Mouse (Mus musculus): ENCODE measurements around the gene Slc35f6.
A peak's percentile ranks its signal among the peaks of the same experiment; 100 is the strongest.
"Not testable (repeated sequence)": the region's sequence is repeated elsewhere in the genome, so short reads cannot be mapped to it uniquely, and the experiment has no call there.

The Slc35f6 gene

GRCm38 (mm10) chr5:30660278-30660677 lies 12.5 kb downstream of the Slc35f6 start:
- no peak for DNase-seq

- no peak for DNase-seq
Measured at GRCm38 (mm10) chr5:30660813-30661212, 13.1 kb downstream of the Slc35f6 start.

GRCm38 (mm10) chr5:30665360-30665759 lies 17.6 kb downstream of the Slc35f6 start:
- DNase-seq, result no peak

GRCm38 (mm10) chr5:30665968-30666367 lies 18.2 kb downstream of the Slc35f6 start:
- DNase-seq, result no peak

GRCm38 (mm10) chr5:30666391-30667195 lies 18.9 kb downstream of the Slc35f6 start, which contains the start of gene Cenpa:
TSS of gene Cenpa (plus strand) at chr5:30666777.
- peak; percentile 98 for DNase-seq

- no peak for DNase-seq
Measured at GRCm38 (mm10) chr5:30667215-30667614, 19.5 kb downstream of the Slc35f6 start.

GRCm38 (mm10) chr5:30667686-30668085 lies 20.0 kb downstream of the Slc35f6 start:
- DNase-seq, result no peak

GRCm38 (mm10) chr5:30668637-30669495 lies 21.1 kb downstream of the Slc35f6 start:
- no peak for DNase-seq

GRCm38 (mm10) chr5:30669496-30669830 lies 21.7 kb downstream of the Slc35f6 start:
- DNase-seq, result no peak

- no peak for DNase-seq
Measured at GRCm38 (mm10) chr5:30670091-30670490, 22.4 kb downstream of the Slc35f6 start.

GRCm38 (mm10) chr5:30674001-30674400 lies 26.3 kb downstream of the Slc35f6 start:
- no peak for DNase-seq

- no peak for DNase-seq
Measured at GRCm38 (mm10) chr5:30676800-30677199, 29.1 kb downstream of the Slc35f6 start.

GRCm38 (mm10) chr5:30678069-30678468 lies 30.3 kb downstream of the Slc35f6 start:
- DNase-seq, result not testable (repeated sequence)

- DNase-seq, result no peak
Measured at GRCm38 (mm10) chr5:30678722-30679296, 31.1 kb downstream of the Slc35f6 start.

GRCm38 (mm10) chr5:30679593-30679992 lies 31.9 kb downstream of the Slc35f6 start:
- DNase-seq, result no peak

- no peak for DNase-seq
Measured at GRCm38 (mm10) chr5:30681970-30682369, 34.2 kb downstream of the Slc35f6 start.

GRCm38 (mm10) chr5:30682967-30683600 lies 35.4 kb downstream of the Slc35f6 start:
- peak; percentile 5 for DNase-seq

GRCm38 (mm10) chr5:30683993-30684392 lies 36.3 kb downstream of the Slc35f6 start:
- no peak for DNase-seq

- peak; percentile 57 for DNase-seq
Measured at GRCm38 (mm10) chr5:30686781-30687180, 39.0 kb downstream of the Slc35f6 start.

- DNase-seq, result no peak
Measured at GRCm38 (mm10) chr5:30700361-30701000, 52.7 kb downstream of the Slc35f6 start.

- peak; percentile 19 for DNase-seq
Measured at GRCm38 (mm10) chr5:30701373-30701772, 53.6 kb downstream of the Slc35f6 start.

- no peak for DNase-seq
Measured at GRCm38 (mm10) chr5:30701866-30702265, 54.1 kb downstream of the Slc35f6 start.

All from retina, postnatal 1 day (tissue).